Mouse (Mus musculus) frontal cortex, postnatal 14 days (tissue): ENCODE measurements around the gene Per1.

Source experiments
- DNase-seq, 2 experiments: peaks; one replicate each; pipeline ENCODE4 v3.0.0; 2022; ENCODE audit warnings: low spot score in 2 of 2

Per1 gene

GRCm38 (mm10) chr11:69133566-69133922 lies 38.5 kb downstream of the Per1 start:
- no peak for DNase-seq

- peak; percentile 73 to 80 for DNase-seq
These were observed 39.1 kb downstream of the Per1 start for GRCm38 (mm10) chr11:69133923-69134621.

DNA sequence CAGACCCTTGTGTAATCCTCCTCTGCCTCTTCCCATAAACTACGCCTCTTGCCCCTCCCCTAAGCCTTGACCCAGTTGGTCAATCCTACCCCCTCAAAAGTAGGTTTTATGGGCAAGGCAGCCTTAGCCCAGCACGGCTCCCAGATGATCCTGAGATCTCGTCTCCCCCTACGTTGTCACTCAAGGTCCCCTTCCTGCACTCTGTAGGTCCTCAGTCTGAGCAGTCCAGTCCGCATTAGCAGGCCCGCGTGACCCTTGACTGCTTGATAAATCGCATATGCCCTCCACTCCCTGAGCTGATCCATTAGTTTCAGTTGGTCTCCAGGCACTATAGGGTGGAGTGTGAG lies 39.6 kb downstream of the Per1 start:
- no peak for DNase-seq

DNA sequence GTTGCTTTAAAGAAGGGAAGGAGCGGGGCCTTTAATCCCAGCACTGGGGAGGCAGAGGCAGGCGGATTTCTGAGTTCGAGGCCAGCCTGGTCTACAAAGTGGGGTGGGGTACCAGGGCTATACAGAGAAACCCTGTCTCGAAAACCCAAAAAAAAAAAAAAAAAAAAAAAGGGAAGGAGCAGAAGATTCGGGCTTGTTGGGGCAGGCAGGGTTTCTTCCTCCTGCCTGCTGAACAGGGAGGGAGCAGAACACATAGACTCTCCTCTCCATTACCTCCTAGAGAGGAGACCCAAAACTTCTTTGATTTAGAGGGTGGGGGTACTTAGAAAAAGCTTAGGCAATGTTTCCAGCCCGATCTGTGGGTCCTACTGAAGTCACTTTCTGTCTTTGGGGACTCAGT lies 40.3 kb downstream of the Per1 start:
- DNase-seq, result no peak

DNA sequence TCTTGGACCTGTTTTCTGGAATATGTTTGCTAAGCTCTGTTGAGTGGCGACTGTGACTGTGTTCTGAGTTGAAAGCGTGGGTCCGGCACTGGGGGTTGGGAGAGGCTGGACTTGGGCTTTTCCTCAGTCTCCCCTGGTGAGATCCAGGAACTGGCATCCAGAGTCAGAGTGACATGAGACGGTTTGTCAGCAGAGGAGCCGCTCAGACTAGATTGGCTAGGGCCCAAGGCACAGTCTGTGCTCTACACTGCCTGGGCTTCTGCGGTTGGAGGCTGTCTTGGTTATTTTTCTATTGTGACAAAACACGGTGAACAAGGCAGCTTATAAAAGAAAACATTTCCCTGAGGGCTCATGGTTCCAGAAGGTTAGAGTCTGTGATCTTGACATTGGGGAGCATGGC lies 52.5 kb downstream of the Per1 start:
- no peak for DNase-seq

GRCm38 (mm10) chr11:69148451-69148960 lies 53.5 kb downstream of the Per1 start:
- DNase-seq, result no peak

DNA sequence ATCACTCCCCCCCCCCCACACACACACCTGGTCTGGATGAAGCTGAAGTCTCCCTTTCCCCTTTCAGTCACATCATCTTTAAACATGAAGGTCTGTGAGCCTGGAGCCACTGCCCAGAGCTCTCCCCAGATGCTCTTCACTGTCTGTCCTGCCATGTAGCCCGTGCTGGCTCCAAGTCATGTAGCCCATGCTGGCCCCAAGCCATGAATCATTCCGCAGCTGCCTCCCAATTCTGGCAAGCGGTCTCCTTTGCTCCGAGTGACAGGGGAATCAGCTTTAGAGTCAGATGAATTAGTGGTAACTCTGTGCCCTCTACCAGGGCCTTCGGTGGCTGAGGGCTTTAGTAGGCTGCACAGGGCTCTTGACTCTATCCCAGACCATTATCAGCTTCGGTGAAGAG lies 54.7 kb downstream of the Per1 start:
- no peak for DNase-seq

GRCm38 (mm10) chr11:69150444-69150843 lies 55.4 kb downstream of the Per1 start:
- peak in 1 of 2 experiments; percentile 57 for DNase-seq

DNA sequence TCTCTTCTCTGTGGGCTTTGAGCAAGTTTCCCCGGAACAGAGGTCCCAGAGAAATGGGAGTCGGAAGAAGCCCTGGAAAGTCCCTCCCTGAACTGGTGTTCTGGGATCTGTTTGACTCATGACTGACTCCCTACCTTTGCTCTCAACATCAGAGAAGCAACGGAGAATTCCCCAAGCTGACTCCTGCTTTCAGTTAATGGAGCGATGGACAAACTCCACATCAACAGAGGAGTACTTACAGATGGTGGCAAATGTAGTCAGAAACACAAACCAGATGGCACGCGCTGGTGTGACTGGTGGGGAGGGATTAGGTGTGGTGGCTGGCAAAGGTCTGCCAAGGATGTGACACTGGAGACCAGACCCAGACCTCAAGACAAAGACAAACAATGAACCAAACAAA lies 56.0 kb downstream of the Per1 start:
- no peak for DNase-seq

- DNase-seq, result no peak
These were observed 58.8 kb downstream of the Per1 start for GRCm38 (mm10) chr11:69153831-69154230.

DNA sequence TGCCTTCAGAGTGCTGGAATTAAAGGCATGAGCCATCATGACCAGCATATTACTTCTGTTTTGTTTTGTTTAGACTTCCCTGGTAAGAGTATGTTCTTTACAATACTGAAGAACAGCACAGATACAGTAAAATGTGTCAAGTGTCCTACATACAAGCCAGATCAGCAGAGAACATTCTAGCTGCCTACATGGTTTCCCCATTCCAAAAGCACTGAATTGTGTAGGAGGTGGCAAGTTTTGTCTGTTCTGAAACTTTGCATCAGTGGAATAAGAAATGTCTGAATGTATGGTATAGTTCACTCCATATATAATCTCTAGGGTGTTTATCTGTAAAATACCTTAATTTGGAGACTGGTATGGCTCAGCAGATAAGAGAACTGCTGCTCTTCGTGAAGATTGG lies 60.3 kb downstream of the Per1 start:
- DNase-seq, result no peak

DNA sequence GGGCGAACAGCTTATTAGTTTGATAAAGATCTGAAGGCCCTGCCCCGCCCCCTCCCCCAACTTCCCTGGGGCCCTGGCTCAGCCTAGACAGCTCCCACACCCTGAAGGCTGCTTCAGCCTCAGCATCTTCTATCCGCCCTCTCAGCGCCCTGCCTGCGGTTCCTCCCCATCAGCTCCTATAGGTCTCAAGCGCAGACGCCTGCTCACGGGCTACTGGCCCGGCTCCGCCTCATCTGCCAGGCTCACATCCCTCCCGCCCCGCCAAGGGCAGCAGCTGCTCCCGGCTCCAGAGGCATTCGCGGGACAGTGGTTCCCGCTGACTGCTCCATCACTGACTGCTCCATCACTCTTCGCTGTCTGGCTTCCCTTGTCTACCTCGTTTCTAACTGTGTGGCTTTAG lies 61.8 kb downstream of the Per1 start, which contains the start of gene Alox12b:
Gene Alox12b, plus strand, starts transcription at position 190 of the 400 bp plus-strand sequence.
- no peak for DNase-seq
